Mouse (Mus musculus) liver (tissue): ENCODE measurements at regions not wholly inside any gene's neighbourhood (a gene's known extent, or its start where the extent isn't known, plus 50 kb on each side); places are given as distances from the start of the nearest gene placed in this dataset.

Experiments
- DNase-seq: peaks from one replicate; pipeline ENCODE4 v3.0.0-alpha.2; 2020; ENCODE audit warnings: mixed read lengths

- DNase-seq: no peak
These were observed 370.3 kb downstream of the Mllt3 start for GRCm38 (mm10) chr4:87662876-87663275.

GRCm38 (mm10) chr4:87658316-87658715 lies 374.8 kb downstream of the Mllt3 start:
- DNase-seq: no peak

GRCm38 (mm10) chr4:87657855-87658254 lies 375.3 kb downstream of the Mllt3 start:
- DNase-seq: no peak

- no peak for DNase-seq
These were observed 379.6 kb downstream of the Mllt3 start for GRCm38 (mm10) chr4:87653440-87654165.

GRCm38 (mm10) chr4:87652314-87652934 lies 380.7 kb downstream of the Mllt3 start:
- no peak for DNase-seq

- no peak for DNase-seq
These were observed 381.9 kb downstream of the Mllt3 start for GRCm38 (mm10) chr4:87651275-87651674.

GRCm38 (mm10) chr4:87650837-87651236 lies 382.3 kb downstream of the Mllt3 start:
- no peak for DNase-seq

- no peak for DNase-seq
These were observed 382.8 kb downstream of the Mllt3 start for GRCm38 (mm10) chr4:87650393-87650792.

- no peak for DNase-seq
These were observed 384.2 kb downstream of the Mllt3 start for GRCm38 (mm10) chr4:87648919-87649318.

GRCm38 (mm10) chr4:87647932-87648911 lies 384.9 kb downstream of the Mllt3 start:
- peak; percentile 8 for DNase-seq

GRCm38 (mm10) chr4:87642002-87642401 lies 391.2 kb downstream of the Mllt3 start:
- DNase-seq: no peak

- DNase-seq: no peak
These were observed 391.6 kb downstream of the Mllt3 start for GRCm38 (mm10) chr4:87641551-87641950.

GRCm38 (mm10) chr4:87638380-87638646 lies 394.9 kb downstream of the Mllt3 start:
- no peak for DNase-seq

GRCm38 (mm10) chr4:87637629-87638379 lies 395.4 kb downstream of the Mllt3 start:
- no peak for DNase-seq

- no peak for DNase-seq
These were observed 380.8 kb upstream of the Slc24a2 start for GRCm38 (mm10) chr4:87611116-87611515.

GRCm38 (mm10) chr4:87593644-87594043 lies 363.4 kb upstream of the Slc24a2 start:
- no peak for DNase-seq

- no peak for DNase-seq
These were observed 360.5 kb upstream of the Slc24a2 start for GRCm38 (mm10) chr4:87590797-87591196.

- no peak for DNase-seq
These were observed 347.9 kb upstream of the Slc24a2 start for GRCm38 (mm10) chr4:87578164-87578563.

GRCm38 (mm10) chr4:87570950-87571349 lies 340.7 kb upstream of the Slc24a2 start:
- no peak for DNase-seq

- no peak for DNase-seq
These were observed 340.2 kb upstream of the Slc24a2 start for GRCm38 (mm10) chr4:87570470-87570891.

- DNase-seq: no peak
These were observed 336.3 kb upstream of the Slc24a2 start for GRCm38 (mm10) chr4:87566616-87567015.

- DNase-seq: no peak
These were observed 324.6 kb upstream of the Slc24a2 start for GRCm38 (mm10) chr4:87554912-87555311.
